Mouse (Mus musculus) gastrocnemius, postnatal 10 days (tissue): ENCODE measurements at regions not wholly inside any gene's neighbourhood (a gene's known extent, or its start where the extent isn't known, plus 50 kb on each side); places are given as distances from the start of the nearest gene placed in this dataset.

Experiments used
- DNase-seq: peaks from one replicate; pipeline ENCODE4 v3.0.0; 2021; ENCODE audit warnings: mixed read lengths

GRCm38 (mm10) chr2:116979561-116980391, 101.3 kb downstream of the Tmco5 start:
- DNase-seq: peak; percentile 50

- no peak for DNase-seq
These were observed 102.2 kb downstream of the Tmco5 start for GRCm38 (mm10) chr2:116980692-116981091.

- DNase-seq: no peak
These were observed 104.9 kb downstream of the Tmco5 start for GRCm38 (mm10) chr2:116983351-116983750.

GRCm38 (mm10) chr2:116983821-116984351, 105.4 kb downstream of the Tmco5 start:
- no peak for DNase-seq

- no peak for DNase-seq
These were observed 106.1 kb downstream of the Tmco5 start for GRCm38 (mm10) chr2:116984597-116984996.

- DNase-seq: no peak
These were observed 107.1 kb downstream of the Tmco5 start for GRCm38 (mm10) chr2:116985549-116985948.

GRCm38 (mm10) chr2:116988953-116989674, 110.6 kb downstream of the Tmco5 start:
- DNase-seq: no peak

- DNase-seq: no peak
These were observed 111.6 kb downstream of the Tmco5 start for GRCm38 (mm10) chr2:116990106-116990505.

GRCm38 (mm10) chr2:116991561-116992042, 113.1 kb downstream of the Tmco5 start:
- DNase-seq: no peak

- DNase-seq: no peak
These were observed 115.2 kb downstream of the Tmco5 start for GRCm38 (mm10) chr2:116993724-116994123.

GRCm38 (mm10) chr2:116996302-116996701, 117.8 kb downstream of the Tmco5 start:
- no peak for DNase-seq

- no peak for DNase-seq
These were observed 120.3 kb downstream of the Tmco5 start for GRCm38 (mm10) chr2:116998822-116999221.

GRCm38 (mm10) chr2:116999592-116999991, 121.1 kb downstream of the Tmco5 start:
- DNase-seq: no peak

- no peak for DNase-seq
These were observed 117.2 kb upstream of the Spred1 start for GRCm38 (mm10) chr2:117003976-117004375.

GRCm38 (mm10) chr2:117006846-117007245, 114.3 kb upstream of the Spred1 start:
- DNase-seq: no peak

- no peak for DNase-seq
These were observed 112.3 kb upstream of the Spred1 start for GRCm38 (mm10) chr2:117008922-117009321.

GRCm38 (mm10) chr2:117010001-117010400, 111.2 kb upstream of the Spred1 start:
- no peak for DNase-seq

- DNase-seq: no peak
These were observed 110.2 kb upstream of the Spred1 start for GRCm38 (mm10) chr2:117010942-117011341.

- DNase-seq: peak; percentile 51
These were observed 103.1 kb upstream of the Spred1 start for GRCm38 (mm10) chr2:117017921-117018651.

- peak; percentile 72 for DNase-seq
These were observed 102.1 kb upstream of the Spred1 start for GRCm38 (mm10) chr2:117018917-117019538.

- no peak for DNase-seq
These were observed 101.6 kb upstream of the Spred1 start for GRCm38 (mm10) chr2:117019552-117019951.

- no peak for DNase-seq
These were observed 99.4 kb upstream of the Spred1 start for GRCm38 (mm10) chr2:117021787-117022186.
